Mouse (Mus musculus) left cerebral cortex, postnatal 36 days (tissue): Measurements from ENCODE around the gene Acd. TPM values are rescaled to one million over a fixed set of nuclear protein-coding genes. Genes with fewer than 3 reads are reported as not detected.

Experiments
- DNase-seq, 2 experiments: peaks; one replicate each; pipeline ENCODE4 v3.0.0; 2021 to 2022; ENCODE audit warnings: low spot score in 2 of 2, mixed read lengths in 1 of 2
- intact Hi-C: fragments of 180-260 bp; cut with DNase I; formaldehyde crosslinking; loops from one replicate; pipeline ENCODE4 v1.15.1; 2025
- total RNA-seq, 2 experiments: library from RNA; stranded (reverse); gene quantifications; 2 replicates each; pipeline ENCODE4 v1.2.3; 2021

The Acd gene
- total RNA-seq, 2 experiments from 2014 or later: 45.8 to 50.6 TPM

- DNase-seq: no peak
- intact Hi-C loops: no loop called here
Measured at GRCm38 (mm10) chr8:105685796-105686308, 15.1 kb downstream of the Acd start, which contains the start of gene Carmil2. Gene Carmil2 (plus strand): TSS chr8:105686274.

- no peak for DNase-seq
- intact Hi-C loops: no loop called here
Measured at GRCm38 (mm10) chr8:105685325-105685724, 15.6 kb downstream of the Acd start.

GRCm38 (mm10) chr8:105677891-105678290 lies 23.0 kb downstream of the Acd start:
- no peak for DNase-seq
- intact Hi-C loops: no loop called here

GRCm38 (mm10) chr8:105661167-105661566 lies 39.7 kb downstream of the Acd start:
- DNase-seq: no peak
- intact Hi-C loops: no loop called here

GRCm38 (mm10) chr8:105657641-105658040 lies 43.3 kb downstream of the Acd start:
- intact Hi-C loops: no loop called here

GRCm38 (mm10) chr8:105648929-105649328 lies 52.0 kb downstream of the Acd start:
- intact Hi-C loops: no loop called here
- no peak for DNase-seq

More at GRCm38 (mm10) chr8:105657641-105658040, 43.3 kb downstream of the Acd start:
- DNase-seq: no peak

Other genes starting within 250 kb of the Acd start
- 10 to 100 TPM; 36.1 to 46.4 TPM for gene Tppp3, start 229.6 kb downstream of the Acd start, total RNA-seq
- gene Zdhhc1, start 204.2 kb downstream of the Acd start, total RNA-seq: 10 to 100 TPM; 33.2 to 45.3 TPM
- gene Hsd11b2, start 182.3 kb downstream of the Acd start, total RNA-seq: under 1 TPM in 1 of 2 experiments, not detected in 1; 0.20 TPM
- 100 to 1,000 TPM; 305 to 349 TPM for gene Atp6v0d1, start 135.1 kb downstream of the Acd start, total RNA-seq
- 10 to 100 TPM; 70.3 to 89.3 TPM for gene Ripor1, start 95.8 kb downstream of the Acd start, total RNA-seq
- 10 to 100 TPM; 61.2 to 77.2 TPM for gene Ctcf, start 64.5 kb downstream of the Acd start, total RNA-seq
- gene Agrp, start 63.7 kb downstream of the Acd start, total RNA-seq: not detected
- gene Carmil2, start 14.8 kb downstream of the Acd start, total RNA-seq: 10 to 100 TPM; 56.3 to 66.3 TPM
- gene Pard6a, start within 50 bp of the Acd start, total RNA-seq: 10 to 100 TPM; 45.5 to 53.6 TPM
- not detected for gene 4933405L10Rik, start 6.6 kb upstream of the Acd start, total RNA-seq
- gene Enkd1, start 7.1 kb upstream of the Acd start, total RNA-seq: 10 to 100 TPM in 1 of 2 experiments, 1 to 10 TPM in 1; 9.9 to 10.7 TPM
- 10 to 100 TPM; 25.4 to 26.3 TPM for gene Gfod2, start 57.6 kb upstream of the Acd start, total RNA-seq
- 10 to 100 TPM; 22.1 to 25.1 TPM for gene Ranbp10, start 126.2 kb upstream of the Acd start, total RNA-seq
- gene Tsnaxip1, start 126.6 kb upstream of the Acd start, total RNA-seq: not detected
- 10 to 100 TPM; 15.2 to 18.0 TPM for gene Cenpt, start 152.2 kb upstream of the Acd start, total RNA-seq
- gene Thap11, start 154.0 kb upstream of the Acd start, total RNA-seq: 10 to 100 TPM; 38.9 to 44.8 TPM
- 10 to 100 TPM; 25.7 to 35.4 TPM for gene Nutf2, start 159.5 kb upstream of the Acd start, total RNA-seq
- 10 to 100 TPM; 56.9 to 68.4 TPM for gene Edc4, start 179.8 kb upstream of the Acd start, total RNA-seq
- 1 to 10 TPM; 2.8 to 5.3 TPM for gene Nrn1l, start 192.5 kb upstream of the Acd start, total RNA-seq
- gene Pskh1, start 199.3 kb upstream of the Acd start, total RNA-seq: 1 to 10 TPM; 8.6 to 9.7 TPM
- gene Ctrl, start 232.8 kb upstream of the Acd start, total RNA-seq: 1 to 10 TPM in 1 of 2 experiments, under 1 TPM in 1; 0.79 to 1.9 TPM
- gene Psmb10, start 237.3 kb upstream of the Acd start, total RNA-seq: 100 to 1,000 TPM in 1 of 2 experiments, 10 to 100 TPM in 1; 80.6 to 117 TPM
- gene Lcat, start 242.3 kb upstream of the Acd start, total RNA-seq: 10 to 100 TPM; 26.7 to 29.0 TPM